Mouse (Mus musculus) cerebellum, adult 11 months (tissue): Measurements from ENCODE around the gene Ppwd1.
"Not testable (repeated sequence)": the region's sequence is repeated elsewhere in the genome, so short reads cannot be mapped to it uniquely, and the experiment has no call there.

ENCODE experiments used
- DNase-seq: peaks from one replicate; pipeline ENCODE4 v3.0.0; 2022

Gene Ppwd1

GRCm38 (mm10) chr13:104228384-104229066, at the start of gene Ppwd1, which contains the start of gene Cenpk:
TSS of gene Ppwd1 (minus strand) at chr13:104228843.
TSS of gene Cenpk (plus strand) at chr13:104228611.
- DNase-seq: peak; percentile 91

GRCm38 (mm10) chr13:104258997-104259396, 30.4 kb upstream of the Ppwd1 start:
- no peak for DNase-seq

DNA sequence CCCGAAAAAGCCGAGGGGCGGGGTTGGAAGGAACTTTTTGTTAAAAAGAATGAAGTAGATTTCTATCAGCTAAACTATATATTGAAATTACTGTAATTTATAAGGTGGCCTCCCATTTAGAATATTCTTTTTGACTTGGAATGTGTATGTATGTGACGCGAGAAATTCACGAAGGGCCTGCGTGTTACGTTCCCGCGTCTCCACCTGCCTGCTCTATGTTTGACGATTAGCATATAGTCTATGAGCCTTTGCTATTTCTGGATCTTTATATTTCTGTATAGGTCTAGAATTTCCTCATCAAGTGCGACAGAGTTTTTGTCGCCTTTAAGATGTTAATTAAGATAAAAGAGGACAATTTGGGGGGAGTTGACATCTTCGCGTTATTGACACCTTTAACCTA, 538 bp upstream of the Ppwd1 start:
- DNase-seq: no peak

GRCm38 (mm10) chr13:104227478-104227877, 1.2 kb downstream of the Ppwd1 start:
- DNase-seq: no peak

DNA sequence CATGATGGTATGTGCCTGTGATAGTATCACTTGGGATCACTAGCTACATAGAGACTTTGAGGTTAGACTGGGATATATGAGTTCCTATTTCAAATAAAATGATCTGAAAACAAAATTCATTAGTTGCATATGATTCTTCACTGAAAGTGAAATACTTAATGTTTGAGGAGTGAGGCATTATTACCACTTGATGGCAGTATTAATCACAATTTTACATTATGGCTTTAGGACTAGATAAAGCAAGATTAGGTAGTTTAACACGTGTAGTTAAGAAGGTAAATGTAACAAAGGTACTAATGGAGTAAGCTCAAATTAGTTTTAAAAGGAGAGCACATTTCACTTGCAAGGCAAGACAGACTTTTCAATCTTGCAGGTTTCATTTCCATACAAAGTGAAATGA, 24.3 kb downstream of the Ppwd1 start:
- no peak for DNase-seq

- not testable (repeated sequence) for DNase-seq
Measured at GRCm38 (mm10) chr13:104195891-104196290, 32.8 kb downstream of the Ppwd1 start.

GRCm38 (mm10) chr13:104187357-104187756, 41.3 kb downstream of the Ppwd1 start:
- no peak for DNase-seq

- DNase-seq: no peak
Measured at GRCm38 (mm10) chr13:104179176-104179888, 49.3 kb downstream of the Ppwd1 start.

DNA sequence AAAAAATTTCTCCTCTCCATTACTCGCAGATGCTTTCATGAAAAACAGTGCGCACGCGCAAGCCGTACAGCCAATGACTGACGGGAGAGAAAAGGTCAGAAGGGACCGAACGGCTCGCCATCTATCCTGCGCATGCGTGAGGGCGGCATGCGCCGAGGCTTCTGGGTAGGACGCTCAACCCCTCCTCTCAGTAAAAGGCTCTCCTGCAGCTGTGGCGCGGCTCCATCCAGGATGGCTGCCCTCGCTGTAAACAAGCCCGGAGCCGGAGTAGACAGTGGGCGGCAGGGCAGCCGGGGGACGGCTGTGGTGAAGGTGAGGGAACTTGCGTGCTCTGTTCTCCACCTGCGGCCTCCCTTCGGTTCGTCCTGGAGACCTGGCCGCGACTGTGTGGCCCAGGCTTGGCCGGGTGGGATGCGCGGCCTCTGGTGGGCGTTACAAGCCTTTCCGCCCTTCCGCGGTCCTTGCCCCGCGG, 50.0 kb downstream of the Ppwd1 start, which contains the start of gene Trim23:
Gene Trim23 (plus strand): TSS at position 148 of the 472 bp plus-strand sequence.
- peak; percentile 97 for DNase-seq

GRCm38 (mm10) chr13:104177796-104178649, 50.6 kb downstream of the Ppwd1 start, which contains the start of gene Trappc13:
TSS of gene Trappc13 (minus strand) at chr13:104178469.
- DNase-seq: no peak

DNA sequence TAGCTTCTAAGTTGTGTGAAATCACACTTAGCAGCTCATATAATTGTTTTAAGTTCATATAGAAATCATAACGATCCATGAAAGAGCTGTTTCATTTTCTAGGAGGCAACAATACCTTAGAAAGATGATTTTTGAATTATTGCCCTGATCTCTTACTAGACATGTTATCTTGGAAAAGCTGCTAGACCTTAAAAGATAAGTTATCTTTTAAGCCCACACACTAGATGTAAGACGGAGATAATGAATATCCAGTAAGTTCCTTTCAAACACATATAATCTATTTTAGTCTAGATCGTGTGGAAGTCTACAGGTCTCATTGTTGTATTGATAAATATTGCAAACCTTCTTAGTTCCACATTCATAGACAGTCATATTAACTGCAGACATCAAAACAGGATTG, 51.8 kb downstream of the Ppwd1 start:
- DNase-seq: no peak

GRCm38 (mm10) chr13:104172498-104172897, 56.1 kb downstream of the Ppwd1 start:
- no peak for DNase-seq

DNA sequence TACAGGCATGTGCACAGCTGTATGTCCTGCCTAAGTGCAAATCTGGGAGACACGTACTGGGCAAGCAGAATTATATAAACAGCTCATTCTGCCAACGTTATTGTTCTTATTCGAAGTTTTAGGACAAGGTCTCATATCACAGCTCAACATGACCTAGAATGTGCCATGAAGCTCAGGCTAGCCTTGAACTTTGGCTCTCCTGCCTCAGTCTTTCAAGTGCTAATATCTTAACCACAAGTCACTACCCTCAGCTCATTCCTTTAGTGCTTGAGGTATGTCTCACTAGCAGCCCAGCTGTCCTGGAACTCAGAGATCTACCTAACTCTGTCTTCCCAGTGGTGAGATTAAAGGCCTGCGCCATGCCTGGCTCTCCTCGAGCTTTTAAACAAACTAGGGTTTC, 56.9 kb downstream of the Ppwd1 start:
- DNase-seq: no peak

DNA sequence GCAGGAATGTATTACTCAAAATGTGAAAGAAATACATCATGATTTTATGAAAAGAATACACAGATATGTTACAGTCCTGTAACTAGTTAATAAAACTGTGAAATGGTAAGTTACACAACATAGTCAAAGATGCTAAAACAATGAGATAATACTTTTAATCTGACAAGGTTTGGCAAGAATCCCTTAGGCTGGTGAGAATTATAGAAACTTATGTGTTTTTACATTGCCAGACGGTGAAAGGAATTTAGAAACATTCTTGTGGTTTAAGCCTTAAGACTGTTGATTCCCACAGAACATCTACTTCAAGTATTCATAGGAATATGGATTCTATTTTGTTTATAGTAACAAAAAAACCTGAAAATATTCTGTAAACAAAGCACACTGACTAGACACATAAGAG, 73.0 kb downstream of the Ppwd1 start:
- no peak for DNase-seq
